Mouse (Mus musculus): ENCODE data around the gene Slc25a26.
A peak's percentile ranks its signal among the peaks of the same experiment; 100 is the strongest.

Gene Slc25a26

DNA sequence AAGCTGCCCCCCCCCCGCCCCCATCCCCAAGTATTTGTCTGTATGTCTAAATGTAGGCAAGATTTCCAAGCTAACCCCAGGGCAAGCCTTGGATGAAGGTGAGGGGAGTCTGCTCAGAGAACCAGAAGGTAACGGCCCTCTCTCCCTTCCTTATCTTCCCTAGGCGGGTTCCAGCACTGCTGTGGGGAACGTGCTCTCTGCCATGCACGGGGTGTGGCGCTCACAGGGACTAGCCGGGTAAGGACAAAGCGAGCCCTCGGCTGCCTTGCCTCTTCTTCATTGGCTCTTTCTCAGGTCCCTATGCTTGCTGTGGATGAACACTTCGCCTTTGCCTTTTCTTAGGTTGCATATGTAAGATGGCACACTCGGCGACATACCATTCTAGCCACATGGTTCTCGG lies 98.9 kb downstream of the Slc25a26 start:
- DNase-seq (ENCODE audit: low spot score): no peak

DNA sequence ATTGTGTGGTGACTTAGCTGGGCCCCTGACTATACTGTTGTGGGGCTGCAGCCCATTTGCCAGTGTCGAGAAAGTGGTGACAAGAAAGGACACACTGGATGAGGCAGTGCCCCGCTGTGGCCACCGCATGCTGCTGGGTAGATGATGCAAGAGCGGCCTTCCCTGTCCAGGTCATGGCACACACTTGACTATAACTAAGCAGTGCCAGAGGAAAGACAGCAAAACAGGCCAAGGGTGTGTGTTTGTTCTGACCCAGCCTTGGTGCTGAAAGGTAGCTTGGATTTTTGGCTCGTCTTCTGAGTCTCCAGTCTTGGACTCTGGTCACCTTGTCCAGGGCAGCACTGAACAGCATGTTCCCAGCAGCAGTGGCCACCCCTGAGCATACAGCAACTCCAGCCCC lies 101.0 kb downstream of the Slc25a26 start:
- DNase-seq (ENCODE audit: low spot score): no peak

DNA sequence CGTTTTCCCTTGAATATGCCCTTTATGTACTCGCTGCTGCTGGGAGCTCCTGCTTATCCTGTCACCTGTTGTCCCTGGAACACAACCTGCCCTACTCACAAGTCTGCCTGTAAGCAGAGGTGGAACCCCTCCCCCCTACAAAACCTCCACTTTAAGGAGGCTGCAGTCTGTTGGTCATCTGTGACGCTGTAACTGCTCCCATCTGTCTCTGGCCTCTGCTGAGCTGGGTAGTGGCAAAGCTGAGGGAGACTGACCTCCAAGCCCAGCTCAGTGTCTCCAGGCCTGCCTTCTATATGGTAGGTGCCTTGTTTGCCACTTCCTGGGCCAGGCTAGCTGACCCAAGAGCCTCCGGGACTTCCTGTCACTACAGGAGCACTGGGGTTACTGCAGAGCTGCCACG lies 101.7 kb downstream of the Slc25a26 start:
- no peak for DNase-seq (ENCODE audit: low spot score)

DNA sequence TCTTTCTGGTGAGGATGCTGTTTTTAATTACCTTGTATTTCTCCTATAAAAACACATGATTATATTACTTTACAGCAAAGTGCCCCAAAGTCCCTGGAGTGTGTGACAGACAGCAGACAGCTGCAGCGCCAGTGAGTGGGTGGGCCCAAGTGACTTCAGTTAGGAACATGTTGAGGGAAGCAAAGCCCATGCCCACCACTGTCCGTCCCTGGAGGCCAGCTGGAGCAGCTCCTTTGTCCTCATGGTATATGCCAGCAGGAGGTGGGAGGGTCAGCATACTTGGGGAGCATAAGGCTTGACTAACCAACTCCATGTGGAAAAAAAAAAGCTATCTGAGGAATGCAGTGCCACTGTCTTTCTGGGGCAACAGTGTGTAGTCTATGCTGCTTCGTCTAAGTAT lies 103.9 kb downstream of the Slc25a26 start:
- DNase-seq (ENCODE audit: low spot score): no peak

DNA sequence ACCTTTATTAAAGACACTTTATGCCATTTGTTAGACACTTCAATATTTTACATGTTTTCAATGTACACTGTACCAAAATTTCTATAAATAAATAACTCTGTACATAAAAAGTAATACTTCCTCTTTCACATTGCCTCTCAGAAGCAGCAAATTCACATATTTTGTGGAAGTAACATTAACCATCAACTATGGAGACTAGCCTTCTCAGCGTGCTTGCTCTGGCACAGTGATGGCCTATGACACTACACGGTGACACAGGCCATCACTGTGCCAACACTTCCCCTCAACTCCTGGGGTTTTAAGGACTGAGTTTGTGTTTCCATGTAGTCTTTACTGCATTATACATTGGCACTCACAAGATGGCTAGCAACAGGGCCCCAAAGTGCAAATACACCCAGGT lies 104.4 kb downstream of the Slc25a26 start:
- no peak for DNase-seq (ENCODE audit: low spot score)

DNA sequence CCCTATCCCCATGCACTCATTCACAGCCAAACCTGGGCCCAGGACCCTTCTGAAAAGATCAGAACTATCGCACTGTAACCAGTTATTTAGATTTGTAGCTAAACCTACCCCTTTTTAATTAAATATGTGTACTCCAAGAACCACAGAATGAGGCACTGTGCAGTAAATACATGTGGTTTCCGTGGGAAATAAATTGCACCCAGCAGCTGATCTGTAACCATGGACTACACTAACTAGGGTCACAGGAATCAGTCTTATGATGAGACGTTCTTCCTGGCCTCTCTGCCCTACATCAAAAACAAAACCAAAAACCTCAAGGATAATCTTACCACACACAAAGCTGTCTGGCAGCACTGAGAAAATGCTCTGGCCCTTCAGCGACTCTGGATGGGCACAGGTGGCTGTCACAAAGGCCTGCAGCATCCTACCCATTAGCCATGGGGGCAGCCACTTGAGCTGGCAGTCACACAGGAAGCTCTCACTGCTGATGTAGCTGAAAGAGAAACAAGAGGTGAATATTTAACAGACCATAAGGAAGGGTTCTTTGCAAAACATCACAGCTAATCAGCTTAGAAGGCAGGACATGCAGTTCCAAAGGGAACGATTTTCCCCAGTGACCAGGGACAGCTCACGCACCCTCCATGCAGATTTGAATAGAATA lies 113.2 kb downstream of the Slc25a26 start:
- DNase-seq (ENCODE audit: low spot score): no peak

DNA sequence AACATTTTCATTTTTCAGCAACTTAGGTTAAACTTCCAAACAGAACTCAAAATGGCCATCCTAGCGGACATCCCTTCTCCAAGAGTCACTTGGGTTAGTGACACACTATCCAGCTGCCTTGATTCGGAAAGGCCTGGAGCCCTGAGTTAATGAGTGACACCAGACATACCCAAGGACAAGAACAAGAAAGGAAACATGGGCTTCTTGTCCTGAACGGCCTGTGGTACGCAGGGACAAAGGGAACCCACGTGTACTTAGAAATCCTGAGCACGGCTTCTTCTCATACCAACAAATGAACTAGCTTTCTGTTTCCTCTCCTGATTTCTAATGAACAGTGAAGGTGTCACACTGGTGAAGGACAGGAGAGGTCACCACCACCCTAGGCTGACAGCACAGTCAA lies 114.2 kb downstream of the Slc25a26 start:
- DNase-seq (ENCODE audit: low spot score): no peak

DNA sequence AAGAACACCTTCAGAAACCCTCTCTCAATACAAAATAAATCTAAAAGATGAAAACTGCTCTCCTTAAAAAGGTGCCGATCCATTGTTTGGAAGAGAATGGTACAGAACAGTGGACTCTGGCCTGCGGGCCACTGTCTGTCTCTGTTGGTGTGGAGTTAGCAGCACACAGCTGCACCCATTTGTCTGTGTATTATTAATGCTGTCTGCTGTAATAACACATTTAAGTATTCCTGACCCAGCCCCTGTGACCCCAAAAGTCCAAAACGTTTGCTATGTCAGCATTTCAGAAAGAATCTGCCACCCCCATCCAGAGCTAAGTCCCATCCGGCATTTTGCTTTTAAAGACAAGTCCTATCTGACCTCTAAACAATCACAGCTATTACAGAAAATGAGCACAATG lies 115.8 kb downstream of the Slc25a26 start:
- no peak for DNase-seq (ENCODE audit: low spot score)

DNA sequence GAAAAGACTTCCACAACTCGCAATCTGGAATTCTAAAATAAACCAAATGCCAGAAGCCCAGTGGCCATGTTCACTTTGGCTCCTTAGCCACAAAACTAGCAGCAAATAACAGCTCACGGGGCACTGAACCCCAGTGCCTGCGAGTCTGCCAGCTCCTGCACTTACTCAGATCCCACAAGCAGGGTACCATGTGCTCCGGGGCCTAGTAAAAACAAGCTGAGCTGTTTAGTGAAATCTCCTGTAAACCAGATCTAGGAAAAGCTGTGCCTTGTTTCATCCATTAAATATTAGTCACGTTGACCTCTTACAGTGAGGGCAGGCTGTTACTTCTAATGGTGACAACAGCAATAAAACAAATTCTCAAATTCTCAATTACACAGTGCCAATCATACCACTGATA lies 118.5 kb downstream of the Slc25a26 start:
- DNase-seq (ENCODE audit: low spot score): no peak

DNA sequence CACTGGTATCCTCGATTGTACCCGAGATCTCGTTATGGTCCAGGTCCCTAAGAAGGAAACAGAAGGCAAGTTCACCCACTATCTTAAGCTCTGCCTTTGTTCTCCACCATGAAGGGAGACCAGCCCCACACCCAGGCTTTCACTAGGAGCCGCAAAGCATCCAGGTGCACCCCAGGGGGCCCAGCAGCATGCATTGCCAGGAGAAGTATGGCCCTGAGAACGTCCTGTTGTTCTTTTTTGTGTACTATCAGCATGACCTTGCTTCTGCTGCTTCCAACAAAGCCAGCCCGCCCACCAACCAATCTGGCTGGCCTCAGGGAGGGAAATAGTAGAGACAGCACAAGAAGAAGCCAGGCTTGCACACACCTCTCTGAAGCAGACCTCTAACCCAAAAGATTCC lies 120.2 kb downstream of the Slc25a26 start:
- no peak for DNase-seq (ENCODE audit: low spot score)

DNA sequence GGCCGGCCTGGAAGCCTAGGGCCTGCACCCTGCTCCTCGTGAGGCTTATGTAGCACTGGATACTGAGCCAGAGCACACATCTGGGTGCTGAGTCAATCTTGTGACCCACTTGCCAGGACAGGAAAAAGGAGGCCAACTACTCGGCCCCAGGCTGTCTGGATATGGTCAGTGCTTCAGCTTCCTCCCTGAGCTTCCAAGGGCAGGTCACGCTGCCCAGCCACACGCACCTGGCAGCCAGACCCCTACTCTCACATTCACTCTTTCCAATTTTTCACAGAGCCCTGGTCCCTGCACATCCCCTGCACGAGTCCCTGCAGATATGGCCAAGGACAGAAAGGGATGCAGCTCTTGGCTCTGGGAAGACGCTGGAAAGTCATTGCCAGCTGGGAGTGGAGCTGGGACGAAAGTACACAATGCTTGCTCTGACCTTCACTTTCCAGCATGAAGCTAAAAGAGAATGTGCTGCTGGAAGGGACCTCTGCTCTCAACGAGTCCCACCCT lies 120.7 kb downstream of the Slc25a26 start:
- no peak for DNase-seq (ENCODE audit: low spot score)

DNA sequence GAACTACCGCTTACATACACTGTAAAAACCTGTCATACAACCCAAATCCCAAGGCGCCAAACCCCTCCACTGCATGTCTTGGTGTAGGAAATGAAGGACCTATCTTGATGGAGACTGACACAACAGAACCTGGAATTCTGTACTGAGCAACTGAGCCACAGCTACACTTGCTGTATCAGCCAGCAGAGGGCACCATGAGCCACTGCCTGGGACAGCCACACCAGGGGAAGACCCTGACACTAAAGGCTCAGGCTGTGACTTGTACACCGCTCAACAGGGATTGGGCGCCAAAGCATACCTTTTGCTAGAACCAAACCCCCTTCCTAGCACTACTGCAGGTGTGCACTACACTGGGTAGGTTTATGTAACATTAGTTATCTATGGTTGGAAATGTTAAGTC lies 122.9 kb downstream of the Slc25a26 start:
- DNase-seq (ENCODE audit: low spot score): peak; percentile 42

DNA sequence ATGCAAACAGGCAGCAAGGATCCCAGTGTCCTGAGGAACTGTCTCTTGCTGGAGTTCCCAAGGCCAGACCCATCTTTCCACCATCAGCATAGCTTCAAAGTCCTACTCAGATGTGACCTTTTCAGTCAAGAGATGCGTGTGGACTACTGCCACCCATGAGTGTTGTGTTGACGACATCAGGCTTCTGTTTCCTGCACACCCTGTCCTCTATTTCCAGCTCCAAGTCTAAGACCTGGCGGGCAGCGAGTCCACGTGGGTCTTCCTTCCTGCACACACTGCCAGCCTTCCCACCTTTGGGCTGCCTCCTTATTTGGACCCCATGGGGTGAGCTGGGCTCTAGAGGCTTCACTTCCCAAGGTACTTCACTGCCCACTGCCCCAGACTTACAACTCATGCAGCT lies 124.4 kb downstream of the Slc25a26 start:
- DNase-seq (ENCODE audit: low spot score): no peak

DNA sequence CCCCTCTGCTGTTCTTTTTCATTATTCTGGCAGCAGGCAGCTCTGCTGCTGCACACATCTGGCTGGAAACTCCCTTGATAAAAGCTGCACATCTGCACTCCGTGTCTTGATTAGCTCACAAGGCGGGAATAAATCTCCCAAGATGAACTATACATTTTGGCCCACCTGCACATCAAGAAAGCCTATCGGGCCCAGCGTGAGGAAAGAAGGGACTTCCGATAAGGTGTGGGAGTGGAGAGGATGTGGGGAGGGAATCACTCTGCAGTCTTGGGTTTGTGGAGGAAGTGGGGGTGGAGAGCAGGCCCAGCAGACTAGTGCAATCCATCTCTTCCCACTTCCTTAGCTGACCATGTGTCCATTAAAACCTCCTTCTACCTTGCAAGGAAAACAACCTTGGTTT lies 125.8 kb downstream of the Slc25a26 start:
- DNase-seq (ENCODE audit: low spot score): no peak

DNA sequence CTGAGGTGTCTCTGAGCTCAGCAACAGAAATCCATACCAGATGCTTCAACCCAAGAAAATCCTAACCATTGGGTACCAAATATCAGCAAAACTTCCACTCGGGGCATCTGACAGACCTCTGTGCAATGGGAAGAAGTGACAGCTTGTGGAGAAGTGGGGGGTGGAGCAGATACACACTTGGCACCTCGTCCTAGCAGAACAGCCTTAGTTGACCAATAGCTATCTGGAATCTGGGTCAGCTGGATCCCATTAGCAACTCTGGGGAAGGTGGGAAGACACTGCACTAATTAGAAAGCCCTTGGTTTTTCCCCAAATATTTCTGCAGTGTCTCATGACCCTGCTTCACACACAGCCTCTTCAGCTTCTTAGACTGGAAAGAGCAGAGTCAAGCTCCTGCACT lies 126.7 kb downstream of the Slc25a26 start:
- DNase-seq (ENCODE audit: low spot score): no peak

DNA sequence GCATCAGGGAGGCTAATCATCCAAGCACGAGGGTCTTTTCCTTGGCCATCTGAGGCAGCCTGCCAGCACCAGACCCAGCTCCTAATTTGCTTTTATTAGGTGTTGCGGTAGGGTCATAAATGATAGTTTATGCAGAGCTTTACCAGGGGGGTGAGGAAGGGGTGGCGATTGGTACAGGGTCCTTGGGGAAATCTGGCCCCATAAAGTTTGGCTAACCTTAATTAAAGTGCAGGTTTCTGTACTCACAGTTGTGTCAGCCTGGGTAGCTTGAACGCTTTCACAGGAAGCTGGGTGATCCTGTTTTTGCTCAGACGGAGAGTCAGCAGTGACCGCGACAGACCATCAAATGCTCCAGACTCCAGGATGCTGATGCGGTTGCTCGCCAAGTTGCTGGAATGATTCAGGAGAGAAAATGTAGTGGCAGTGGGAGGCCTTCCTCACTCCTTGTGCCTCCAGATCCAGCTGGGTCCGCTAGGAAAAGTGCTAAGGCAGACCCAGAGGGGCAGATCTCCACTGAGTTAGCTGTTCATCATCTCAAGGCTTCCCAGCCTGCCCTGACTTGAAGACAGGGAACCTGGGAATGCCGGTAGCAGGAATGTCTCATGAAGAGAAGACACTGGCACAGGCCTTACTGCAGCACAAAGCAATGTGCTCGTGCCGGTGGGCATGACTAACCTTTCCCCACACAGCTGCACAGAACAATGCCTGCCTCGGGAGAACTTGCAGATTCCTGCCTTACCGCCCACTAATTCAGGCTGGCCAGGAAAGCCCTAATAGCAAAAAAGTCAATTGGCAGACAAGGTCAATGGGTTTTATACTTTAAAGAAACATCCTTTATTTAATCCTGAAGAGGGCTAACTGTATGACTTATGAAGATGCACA lies 127.8 kb downstream of the Slc25a26 start:
- no peak for DNase-seq (ENCODE audit: low spot score)

DNA sequence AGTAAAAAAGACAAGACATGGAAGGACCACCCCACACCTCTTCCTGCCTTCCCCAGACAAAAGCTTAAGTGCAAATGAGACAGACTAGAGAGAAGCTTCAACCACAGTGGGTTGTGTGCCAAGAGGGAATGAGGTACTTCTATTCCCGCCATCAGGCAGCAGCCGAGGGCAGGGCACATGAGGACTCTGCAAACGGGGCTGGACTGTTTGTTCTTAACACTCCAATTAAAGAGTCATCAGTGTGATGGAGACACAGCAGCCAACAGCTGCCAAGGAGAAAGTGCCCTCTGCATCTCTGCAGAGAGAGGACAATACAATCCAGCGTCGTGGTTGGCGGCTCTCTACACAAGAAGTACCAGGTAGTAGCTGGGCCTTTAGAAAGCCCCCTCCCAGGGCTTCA lies 128.7 kb downstream of the Slc25a26 start:
- DNase-seq (ENCODE audit: low spot score): no peak

DNA sequence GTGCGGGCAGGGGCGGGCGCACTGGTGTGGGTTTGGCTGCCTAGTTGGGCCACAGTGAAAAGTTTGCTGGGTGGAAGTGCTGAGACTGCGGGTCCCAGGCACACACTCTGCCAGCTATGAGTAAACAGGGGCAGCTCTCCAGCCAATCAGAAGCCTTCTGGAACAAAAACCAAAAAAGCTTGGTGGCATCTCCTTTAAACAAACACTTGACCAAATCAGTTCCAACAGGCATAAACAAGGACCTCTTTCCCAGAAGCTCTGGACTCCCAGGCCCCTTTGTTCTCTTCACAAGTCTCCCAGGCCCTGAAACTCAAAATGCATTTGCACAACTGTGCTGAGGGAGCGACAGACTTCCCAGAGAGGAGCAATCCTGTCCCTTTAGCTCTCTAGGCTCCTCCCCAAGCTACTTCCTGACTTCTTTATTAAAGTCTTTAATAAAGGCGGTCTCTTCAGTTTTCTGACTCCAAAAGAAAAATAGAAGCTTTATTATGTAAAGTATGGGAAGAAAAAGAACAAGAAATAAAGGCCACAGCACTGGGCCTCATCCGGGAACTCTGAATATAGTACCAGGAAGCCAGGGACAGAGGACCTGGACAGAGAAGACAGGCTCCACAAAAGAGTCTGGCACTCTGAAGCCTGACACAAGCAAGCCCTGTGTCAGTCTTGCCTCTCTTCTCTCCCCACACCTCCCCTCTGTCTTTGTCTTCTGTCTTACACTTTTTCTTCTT lies 131.1 kb downstream of the Slc25a26 start:
- DNase-seq (ENCODE audit: low spot score): no peak

DNA sequence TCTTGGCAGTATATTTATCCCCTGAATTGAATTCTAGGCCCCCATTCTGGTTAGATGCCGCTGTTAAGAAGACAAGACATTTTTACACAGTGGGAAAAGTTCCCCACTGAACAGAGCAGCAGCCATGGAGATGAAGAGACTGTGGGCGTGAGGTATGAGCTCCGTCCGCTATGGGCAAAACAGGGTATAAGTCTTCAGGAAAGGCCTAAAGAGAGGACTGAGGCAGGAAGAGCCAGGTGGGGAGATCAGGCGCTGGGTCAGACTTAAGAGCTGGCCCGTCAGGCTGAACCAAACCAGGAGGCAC lies 131.6 kb downstream of the Slc25a26 start:
- no peak for DNase-seq (ENCODE audit: low spot score)

DNA sequence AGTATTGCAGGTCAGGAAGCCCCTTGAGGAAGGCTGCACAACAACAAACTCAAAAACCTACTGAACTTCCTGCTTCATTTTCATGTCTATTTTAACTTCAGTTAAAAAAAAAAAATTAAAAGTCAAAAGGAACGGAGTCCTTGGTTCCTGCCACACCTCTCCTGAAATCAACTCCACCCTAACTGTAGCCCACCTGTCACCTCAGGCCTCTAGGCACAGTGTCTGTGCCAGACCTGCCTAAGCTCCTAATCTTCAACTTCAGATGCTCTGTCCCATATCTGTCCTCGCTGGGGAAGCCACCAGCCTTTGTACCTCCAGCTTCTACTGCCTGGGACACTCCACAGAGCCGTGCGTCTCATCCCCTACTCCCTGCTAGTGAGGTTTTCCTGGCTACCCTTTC lies 134.1 kb downstream of the Slc25a26 start:
- DNase-seq (ENCODE audit: low spot score): peak; percentile 16

DNA sequence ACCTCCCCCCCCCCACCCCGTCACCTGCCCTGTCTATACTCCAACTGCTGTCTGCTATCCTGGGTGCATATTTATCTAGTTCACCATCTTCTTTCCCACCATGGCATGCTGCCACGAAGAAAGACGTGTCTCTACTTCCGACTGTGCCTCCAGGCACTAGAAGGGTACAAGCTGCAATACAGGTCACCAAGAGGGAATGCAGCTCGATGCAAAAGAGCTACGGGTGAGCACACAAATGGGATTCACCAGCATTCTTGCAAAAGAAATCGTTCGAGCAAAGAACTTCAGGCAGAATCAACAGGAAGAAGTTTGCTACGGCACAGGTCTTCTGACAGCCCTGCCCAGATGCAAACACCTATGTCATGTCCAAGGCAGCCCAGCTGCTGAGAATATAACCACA lies 134.6 kb downstream of the Slc25a26 start:
- peak; percentile 23 for DNase-seq (ENCODE audit: low spot score)

DNA sequence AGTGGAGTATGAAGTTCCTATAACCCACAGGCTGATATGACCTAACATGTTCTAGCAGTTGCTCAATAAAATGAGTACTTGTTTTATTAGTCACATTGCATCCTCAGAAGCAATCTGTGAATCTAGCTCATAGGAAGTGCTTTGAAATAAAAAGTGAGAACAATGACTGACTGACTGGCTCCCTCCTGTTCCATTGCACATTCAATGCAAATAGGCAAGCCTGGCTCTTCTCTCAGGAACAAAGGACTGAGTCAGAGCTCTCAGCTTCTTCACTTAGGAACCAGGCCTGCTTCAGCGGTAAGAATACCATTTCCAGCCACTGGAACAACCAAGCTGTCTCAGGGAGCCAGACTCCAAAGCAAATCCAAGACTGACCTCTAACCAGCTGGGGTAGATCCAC lies 135.2 kb downstream of the Slc25a26 start:
- no peak for DNase-seq (ENCODE audit: low spot score)

DNA sequence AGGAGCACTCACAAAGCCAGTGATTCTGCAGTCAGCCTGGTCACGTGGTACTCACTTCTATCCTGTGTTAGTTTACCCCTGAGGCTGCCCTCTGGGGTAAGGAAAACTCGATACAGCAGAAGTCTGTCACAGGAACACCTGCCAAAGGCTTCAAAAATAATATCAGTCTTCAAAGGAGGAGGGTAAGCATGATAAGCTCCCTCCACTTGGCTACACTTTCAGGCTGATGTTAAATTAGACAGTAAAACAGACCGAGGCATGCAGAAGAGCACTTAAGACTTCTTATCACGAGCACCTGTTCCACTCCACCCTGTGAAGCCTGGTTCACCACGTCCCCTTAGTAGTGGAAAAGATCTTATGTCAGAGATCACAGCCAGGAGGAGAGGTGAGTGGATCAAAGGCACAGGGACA lies 136.9 kb downstream of the Slc25a26 start:
- no peak for DNase-seq (ENCODE audit: low spot score)

All from T-cell, adult 2 months (primary cell).